In the genomic region with DNA sequence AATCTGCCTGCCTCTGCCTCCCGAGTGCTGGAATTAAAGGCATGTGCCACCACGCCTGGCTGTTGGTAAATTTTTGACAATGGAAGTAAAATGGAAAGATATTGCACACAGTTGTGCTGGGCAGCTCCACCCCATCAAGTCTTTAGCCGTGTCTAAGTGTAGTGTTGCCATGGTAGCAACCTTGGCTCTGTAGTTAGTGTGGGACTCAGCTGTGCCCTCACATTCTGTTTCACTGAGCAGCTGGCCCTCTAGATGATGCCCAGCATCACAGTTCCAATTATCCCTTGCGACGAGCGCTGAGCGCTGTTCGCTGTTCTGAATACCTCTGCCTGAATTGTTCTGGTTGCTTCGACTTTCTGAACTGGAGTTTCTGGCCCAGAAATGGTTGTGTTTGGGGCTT, we compare ENCODE assay signal across 10 mouse cellular contexts. TPM values are rescaled to one million over a fixed set of nuclear protein-coding genes. Genes with fewer than 3 reads are reported as not detected.
DNase-seq lines count a peak whose midpoint lies in the region; ATAC-seq and TF ChIP-seq lines count a peak whose summit lies in the region.
"Had no signal": no experiment of that assay in that cellular context is flagged by ENCODE, and none has a peak within 500 bp of the region (broad histone marks: within the 10 kb centered on the region; RNA-seq: fewer than 3 reads in every experiment).

No protein-coding gene starts in this region.

- H3K9ac ChIP-seq in lung, postnatal 0 days (replicated peaks; ENCODE audit: low read depth) = no peak overlapping the region
- no peak overlapping the region for H3K9ac ChIP-seq in stomach, embryonic 15.5 days
- H3K9ac ChIP-seq in intestine, postnatal 0 days (ENCODE audit: low read depth, low read length) = no peak overlapping the region
- H3K9ac ChIP-seq: liver, embryonic 15.5 days had no signal

- TF ChIP-seq CTCF in lung, postnatal 0 days (IDR thresholded peaks at IDR 0.05) = no peak
- TF ChIP-seq CTCF in intestine, postnatal 0 days (IDR thresholded peaks at IDR 0.05; ENCODE audit: low read depth) = no peak

- no peaks in the 10 kb centered on the region for H3K27me3 ChIP-seq in lung, postnatal 0 days (replicated peaks; ENCODE audit: insufficient read depth, low read length)
- H3K27me3 ChIP-seq in stomach, embryonic 15.5 days (replicated peaks) = no peaks in the 10 kb centered on the region
- no peaks in the 10 kb centered on the region for H3K27me3 ChIP-seq in intestine, postnatal 0 days (replicated peaks; ENCODE audit: control insufficient read depth, insufficient read depth, low read length)
- H3K27me3 ChIP-seq: liver, embryonic 15.5 days had no signal

- no peak overlapping the region for H3K4me3 ChIP-seq in lung, postnatal 0 days (ENCODE audit: low read depth, low read length)
- no peak overlapping the region for H3K4me3 ChIP-seq in stomach, embryonic 15.5 days (replicated peaks)
- no peak overlapping the region for H3K4me3 ChIP-seq in intestine, postnatal 0 days (ENCODE audit: low read depth, low read length)
- H3K4me3 ChIP-seq: liver, embryonic 15.5 days had no signal

- intact Hi-C loops in left cerebral cortex, postnatal 14 days (cut with DNase I) = no loop called here

- peaks cover 5% of the 10 kb centered on the region for H3K36me3 ChIP-seq in lung, postnatal 0 days (ENCODE audit: insufficient read depth, low read length)
- no peaks in the 10 kb centered on the region for H3K36me3 ChIP-seq in stomach, embryonic 15.5 days
- no peaks in the 10 kb centered on the region for H3K36me3 ChIP-seq in intestine, postnatal 0 days (ENCODE audit: control insufficient read depth, insufficient read depth)
- H3K36me3 ChIP-seq: liver, embryonic 15.5 days had no signal

- no peak overlapping the region for H3K4me2 ChIP-seq in lung, postnatal 0 days (replicated peaks; ENCODE audit: low read depth, low read length)
- H3K4me2 ChIP-seq in stomach, embryonic 15.5 days = no peak overlapping the region
- H3K4me2 ChIP-seq in intestine, postnatal 0 days (replicated peaks; ENCODE audit: low read depth) = no peak overlapping the region
- H3K4me2 ChIP-seq: heart, embryonic 11.5 days; liver, embryonic 15.5 days had no signal

- DNase-seq in embryo, embryonic 10 days (ENCODE audit: low spot score) = peak; percentile 32
- no peak for DNase-seq in embryo, embryonic 10.5 days (ENCODE audit: low spot score)
- peak; percentile 42 for DNase-seq in lung, postnatal 0 days (ENCODE audit: low spot score)
- DNase-seq in lung, postnatal 10 days = no peak
- DNase-seq in left cerebral cortex, postnatal 14 days (ENCODE audit: low spot score in 2 of 2) = peak; percentile 35 to 69

- H3K27ac ChIP-seq in lung, postnatal 0 days (ENCODE audit: low read length) = peak overlapping the region; percentile 54
- peak overlapping the region; percentile 2; the same call in 1 of the 2 replicates for H3K27ac ChIP-seq in stomach, embryonic 15.5 days
- H3K27ac ChIP-seq in intestine, postnatal 0 days (ENCODE audit: low read depth, low read length) = no peak overlapping the region
- H3K27ac ChIP-seq: liver, embryonic 15.5 days had no signal

- no peak for TF ChIP-seq EP300 in lung, postnatal 0 days (IDR thresholded peaks at IDR 0.05)

- H3K4me1 ChIP-seq in lung, postnatal 0 days (ENCODE audit: insufficient read depth, low read depth, low read length) = peaks cover 39% of the 10 kb centered on the region
- peaks cover 33% of the 10 kb centered on the region for H3K4me1 ChIP-seq in stomach, embryonic 15.5 days
- peaks cover 19% of the 10 kb centered on the region for H3K4me1 ChIP-seq in intestine, postnatal 0 days (replicated peaks; ENCODE audit: control insufficient read depth, insufficient read depth, low read length)

- 64% methylated on average over 9 of the region's 9 CpGs for WGBS in lung, postnatal 0 days
- WGBS in stomach, embryonic 15.5 days = 68% methylated on average over 9 of the region's 9 CpGs
- 69% methylated on average over 9 of the region's 9 CpGs for WGBS in intestine, postnatal 0 days

- no peak for ATAC-seq in lung, postnatal 0 days
- ATAC-seq in stomach, embryonic 15.5 days (ENCODE audit: insufficient read depth, low FRiP score, low read depth) = no peak
- ATAC-seq in intestine, postnatal 0 days = no peak
- no peak for ATAC-seq in CD4-positive, CD25-positive, alpha-beta regulatory T cell, adult 4 months

- H3K9me3 ChIP-seq in lung, postnatal 0 days (ENCODE audit: low read length) = no peaks in the 10 kb centered on the region
- no peaks in the 10 kb centered on the region for H3K9me3 ChIP-seq in stomach, embryonic 15.5 days
- no peaks in the 10 kb centered on the region for H3K9me3 ChIP-seq in intestine, postnatal 0 days (ENCODE audit: control insufficient read depth)
- H3K9me3 ChIP-seq: liver, embryonic 15.5 days had no signal

RNA-seq across cellular contexts. Expression of a gene that starts 25.5 kb away (rescaled TPM):
- polyA plus RNA-seq in lung, postnatal 0 days (2015; fragmentation: Nextera tagmentation; extraction: Ambion mirVana) = 180 and 200 TPM in 2 replicates
- 10 to 100 TPM; 44.8 to 58.6 TPM for total RNA-seq in left cerebral cortex, postnatal 14 days (2021)
- 146 and 160 TPM in 2 replicates for polyA plus RNA-seq in stomach, embryonic 15.5 days (2015; fragmentation: Nextera tagmentation; extraction: Ambion mirVana)
- 122 and 124 TPM in 2 replicates for polyA plus RNA-seq in intestine, postnatal 0 days (2015; fragmentation: Nextera tagmentation; extraction: Ambion mirVana)
- polyA plus RNA-seq in CD4-positive, CD25-positive, alpha-beta regulatory T cell, adult 4 months (2017; shearing (Covaris generic)) = 100 to 1,000 TPM; 225 to 243 TPM

RNA-seq across cellular contexts. Expression of a gene that starts 27.9 kb away (rescaled TPM):
- 6.2 and 6.6 TPM in 2 replicates for polyA plus RNA-seq in lung, postnatal 0 days (2015; fragmentation: Nextera tagmentation; extraction: Ambion mirVana)
- total RNA-seq in left cerebral cortex, postnatal 14 days (2021) = 1 to 10 TPM; 5.9 to 8.9 TPM
- polyA plus RNA-seq in stomach, embryonic 15.5 days (2015; fragmentation: Nextera tagmentation; extraction: Ambion mirVana) = 6.2 and 6.9 TPM in 2 replicates
- 1.0 and 1.3 TPM in 2 replicates for polyA plus RNA-seq in intestine, postnatal 0 days (2015; fragmentation: Nextera tagmentation; extraction: Ambion mirVana)
- polyA plus RNA-seq in CD4-positive, CD25-positive, alpha-beta regulatory T cell, adult 4 months (2017; shearing (Covaris generic)) = 10 to 100 TPM; 20.1 to 20.5 TPM

RNA-seq across cellular contexts. Expression of a gene that starts 57.6 kb away (rescaled TPM):
- polyA plus RNA-seq in lung, postnatal 0 days (2015; fragmentation: Nextera tagmentation; extraction: Ambion mirVana) = 45.2 and 46.6 TPM in 2 replicates
- total RNA-seq in left cerebral cortex, postnatal 14 days (2021) = 1 to 10 TPM in 1 of 2 experiments, under 1 TPM in 1; 0.70 to 1.3 TPM
- polyA plus RNA-seq in stomach, embryonic 15.5 days (2015; fragmentation: Nextera tagmentation; extraction: Ambion mirVana) = 28.5 and 30.5 TPM in 2 replicates
- polyA plus RNA-seq in intestine, postnatal 0 days (2015; fragmentation: Nextera tagmentation; extraction: Ambion mirVana) = 39.4 and 41.8 TPM in 2 replicates
- polyA plus RNA-seq in CD4-positive, CD25-positive, alpha-beta regulatory T cell, adult 4 months (2017; shearing (Covaris generic)) = 1 to 10 TPM; 5.5 to 8.2 TPM

RNA-seq across cellular contexts. Expression of a gene that starts 59.8 kb away (rescaled TPM):
- polyA plus RNA-seq in lung, postnatal 0 days (2015; fragmentation: Nextera tagmentation; extraction: Ambion mirVana) = 10.4 and 13.8 TPM in 2 replicates
- under 1 TPM in 1 of 2 experiments, not detected in 1; 0.53 TPM for total RNA-seq in left cerebral cortex, postnatal 14 days (2021)
- 2.6 and 2.7 TPM in 2 replicates for polyA plus RNA-seq in stomach, embryonic 15.5 days (2015; fragmentation: Nextera tagmentation; extraction: Ambion mirVana)
- polyA plus RNA-seq in intestine, postnatal 0 days (2015; fragmentation: Nextera tagmentation; extraction: Ambion mirVana) = 0.16 TPM in 1 of 2 replicates, not detected in the other
- not detected for polyA plus RNA-seq in CD4-positive, CD25-positive, alpha-beta regulatory T cell, adult 4 months (2017; shearing (Covaris generic))

Comparison
In these comparisons a context has a peak if more than half of its experiments do, and no peak if none do; other contexts are left out.
1. DNase-seq: peak in embryo, embryonic 10 days (single experiment), lung, postnatal 0 days (single experiment) and left cerebral cortex, postnatal 14 days (2 of 2); none in embryo, embryonic 10.5 days (single experiment) and lung, postnatal 10 days (single experiment).